Mouse (Mus musculus) heart, adult 2 months (tissue): ENCODE measurements around the gene Map3k5. TPM values are rescaled to one million over a fixed set of nuclear protein-coding genes. Genes with fewer than 3 reads are reported as not detected.

Experiments
- DNase-seq, 2 experiments: peaks; one replicate each; pipeline ENCODE4 v3.0.0; 2021
- H3K27ac ChIP-seq: fragments of 200-600 bp; 2 replicates; pipeline ENCODE4 v1.8.1; 2022
- H3K27me3 ChIP-seq: fragments of 200-500 bp; 2 replicates; pipeline ENCODE4 v1.6.1; 2012; ENCODE audit warnings: mild to moderate bottlenecking, low read length, inconsistent platforms, mixed read lengths; ENCODE audit not compliant: control insufficient read depth, insufficient read depth
- H3K36me3 ChIP-seq: fragments of 200-500 bp; 2 replicates; pipeline ENCODE4 v1.6.1; 2012; ENCODE audit warnings: low read length, inconsistent platforms; ENCODE audit not compliant: control insufficient read depth, insufficient read depth
- H3K4me1 ChIP-seq: fragments of 200-500 bp; 2 replicates; pipeline ENCODE4 v1.6.1; 2011; ENCODE audit warnings: low read length; ENCODE audit not compliant: control insufficient read depth, insufficient read depth
- H3K4me3 ChIP-seq: fragments of 200-600 bp; 2 replicates; pipeline ENCODE4 v1.8.1; 2022
- H3K79me2 ChIP-seq: fragments of 200-500 bp; replicated peaks from 2 replicates; pipeline ENCODE4 v1.6.1; 2012; ENCODE audit warnings: mild to moderate bottlenecking, inconsistent platforms, low read length, moderate library complexity, mixed read lengths; ENCODE audit not compliant: control insufficient read depth, insufficient read depth
- H3K9ac ChIP-seq: fragments of 200-500 bp; 2 replicates; pipeline ENCODE4 v1.6.1; 2012; ENCODE audit warnings: low read depth, mild to moderate bottlenecking, control low read depth, inconsistent platforms, low read length, mixed read lengths
- CTCF ChIP-seq: fragments of 200-600 bp; IDR thresholded peaks from 2 replicates; pipeline ENCODE4 v1.8.1; 2022; ENCODE audit warnings: antibody characterized with exemption, mild to moderate bottlenecking, moderate library complexity
- EP300 ChIP-seq: fragments of 200-500 bp; IDR thresholded peaks from 2 replicates; pipeline ENCODE4 v1.6.1; 2011; ENCODE audit warnings: low read depth, low read length, control low read depth; ENCODE audit not compliant: insufficient read depth
- POLR2A ChIP-seq: fragments of 200-500 bp; IDR thresholded peaks from 2 replicates; pipeline ENCODE4 v1.6.1; 2011; ENCODE audit warnings: mild to moderate bottlenecking, low read depth, low read length, control low read depth; ENCODE audit not compliant: insufficient read depth
- WGBS: fragments of 180-500 bp; shearing (Covaris S2); methylation state at CpG from one replicate; pipeline ENCODE4 v1.1.7; 2018; 5-methylcytosine and 5-hydroxymethylcytosine counted together
- intact Hi-C: fragments of 180-260 bp; cut with DNase I; formaldehyde crosslinking; loops from one replicate; pipeline ENCODE4 v1.15.1; 2025
- polyA plus RNA-seq: library from polyadenylated mRNA; depleted of rRNA; stranded (reverse); fragments of >200 nt; gene quantifications from 2 replicates; pipeline ENCODE4 v1.2.3, GENCODE M21; 2012
- total RNA-seq, 2 experiments: library from RNA; stranded (reverse); gene quantifications; 2 replicates each; pipeline ENCODE4 v1.2.3; 2021

The Map3k5 gene
- total and polyA plus RNA-seq, 3 experiments = 7.6 to 45.3 (median 42.6) TPM

GRCm38 (mm10) chr10:19893976-19894375 lies 40.3 kb upstream of the Map3k5 start:
- H3K27ac ChIP-seq = no peak overlapping the region
- H3K36me3 ChIP-seq = no peaks in the 10 kb centered on the region
- DNase-seq = peak; percentile 26 to 28
- WGBS = 22% methylated on average over 4 of the region's 4 CpGs
- TF ChIP-seq EP300 (no peak), CTCF (peak; percentile 85), POLR2A (no peak)
- no peaks in the 10 kb centered on the region for H3K27me3 ChIP-seq
- no peak overlapping the region for H3K4me3 ChIP-seq
- H3K9ac ChIP-seq = no peak overlapping the region
- intact Hi-C loops = loop anchor here (5.0 to 10.0 kb wide), 3 partner anchors 182 to 652 kb away; partner anchors contain the start of gene Il20ra
- no peaks in the 10 kb centered on the region for H3K4me1 ChIP-seq
- no peaks in the 10 kb centered on the region for H3K79me2 ChIP-seq

- Histone ChIP-seq H3K9ac (no peak overlapping the region), H3K36me3 (no peaks in the 10 kb centered on the region), H3K27me3 (no peaks in the 10 kb centered on the region), H3K4me1 (no peaks in the 10 kb centered on the region), H3K27ac (no peak overlapping the region), H3K79me2 (no peaks in the 10 kb centered on the region), H3K4me3 (no peak overlapping the region)
- no peak for TF ChIP-seq EP300
- intact Hi-C loops = loop anchor here (10.0 kb wide), 1 partner anchor 305 kb away; the partner anchor contains the start of gene Ifngr1
- no peak for DNase-seq
- WGBS = 75% methylated on average over 2 of the region's 2 CpGs
Observed at GRCm38 (mm10) chr10:19900191-19900590, 34.1 kb upstream of the Map3k5 start.

- Histone ChIP-seq H3K27ac (no peak overlapping the region), H3K4me3 (no peak overlapping the region), H3K27me3 (no peaks in the 10 kb centered on the region), H3K79me2 (no peaks in the 10 kb centered on the region), H3K4me1 (no peaks in the 10 kb centered on the region), H3K9ac (no peak overlapping the region), H3K36me3 (no peaks in the 10 kb centered on the region)
- TF ChIP-seq EP300 (no peak), POLR2A (no peak), CTCF (no peak)
- no peak for DNase-seq
- 65% methylated on average over 7 of the region's 7 CpGs for WGBS
- intact Hi-C loops = loop anchor here (10.0 kb wide), 1 partner anchor 307 kb away; the partner anchor contains the start of gene Ifngr1
Observed at GRCm38 (mm10) chr10:19901992-19902391, 32.3 kb upstream of the Map3k5 start.

GRCm38 (mm10) chr10:19904077-19904820 lies 30.0 kb upstream of the Map3k5 start:
- no peak for TF ChIP-seq CTCF
- no peak for TF ChIP-seq POLR2A
- Histone ChIP-seq H3K36me3 (no peaks in the 10 kb centered on the region), H3K79me2 (no peaks in the 10 kb centered on the region), H3K4me3 (no peak overlapping the region), H3K4me1 (peaks cover 1% of the 10 kb centered on the region; the same call in 1 of the 2 replicates), H3K27ac (no peak overlapping the region), H3K27me3 (no peaks in the 10 kb centered on the region), H3K9ac (no peak overlapping the region)
- intact Hi-C loops = loop anchor here (10.0 kb wide), 1 partner anchor 309 kb away; the partner anchor contains the start of gene Ifngr1
- no peak for DNase-seq
- 74% methylated on average over 13 of the region's 13 CpGs for WGBS

GRCm38 (mm10) chr10:19907246-19907804 lies 26.9 kb upstream of the Map3k5 start, which contains the start of gene Pex7:
Gene Pex7 (minus strand): TSS chr10:19907689.
- peak; percentile 95 for DNase-seq
- Histone ChIP-seq H3K27ac (peak within 1 kb of the TSS; percentile 98), H3K79me2 (no peaks in the 10 kb centered on the region), H3K4me1 (peaks cover 1% of the 10 kb centered on the region; the same call in 1 of the 2 replicates), H3K27me3 (no peaks in the 10 kb centered on the region), H3K36me3 (no peaks in the 10 kb centered on the region), H3K4me3 (peak within 1 kb of the TSS; percentile 64), H3K9ac (peak within 1 kb of the TSS; percentile 99)
- WGBS = under 1% methylated on average over 60 of the region's 60 CpGs
- intact Hi-C loops = loop anchor here (2.0 to 10.0 kb wide), 2 partner anchors 27 to 313 kb away; partner anchors contain the start of genes Ifngr1 and Map3k5
- peak; percentile 58 for TF ChIP-seq POLR2A
- TF ChIP-seq EP300 = 0 out of 2 replicates have a peak, but pooled peaks have one; percentile 41
- no peak; the same call in 1 of the 2 replicates for TF ChIP-seq CTCF

- Histone ChIP-seq H3K36me3 (no peaks in the 10 kb centered on the region), H3K4me3 (no peak overlapping the region), H3K27ac (no peak overlapping the region), H3K79me2 (no peaks in the 10 kb centered on the region), H3K27me3 (no peaks in the 10 kb centered on the region), H3K4me1 (peaks cover 1% of the 10 kb centered on the region; the same call in 1 of the 2 replicates), H3K9ac (no peak overlapping the region)
- TF ChIP-seq CTCF (no peak), EP300 (no peak), POLR2A (no peak)
- 68% methylated on average over 2 of the region's 2 CpGs for WGBS
- intact Hi-C loops = loop anchor here (2.0 to 10.0 kb wide), 2 partner anchors 217 to 313 kb away; partner anchors contain the start of gene Ifngr1
- DNase-seq = no peak
Observed at GRCm38 (mm10) chr10:19908076-19908475, 26.2 kb upstream of the Map3k5 start.
